Mouse (Mus musculus) cerebellum, adult 8-10 months (tissue): Measurements from ENCODE around the gene Osbpl3.
A peak's percentile ranks its signal among the peaks of the same experiment; 100 is the strongest.

ENCODE experiments used
- DNase-seq: peaks from one replicate; pipeline ENCODE4 v3.0.0; 2022

Osbpl3 gene

DNA sequence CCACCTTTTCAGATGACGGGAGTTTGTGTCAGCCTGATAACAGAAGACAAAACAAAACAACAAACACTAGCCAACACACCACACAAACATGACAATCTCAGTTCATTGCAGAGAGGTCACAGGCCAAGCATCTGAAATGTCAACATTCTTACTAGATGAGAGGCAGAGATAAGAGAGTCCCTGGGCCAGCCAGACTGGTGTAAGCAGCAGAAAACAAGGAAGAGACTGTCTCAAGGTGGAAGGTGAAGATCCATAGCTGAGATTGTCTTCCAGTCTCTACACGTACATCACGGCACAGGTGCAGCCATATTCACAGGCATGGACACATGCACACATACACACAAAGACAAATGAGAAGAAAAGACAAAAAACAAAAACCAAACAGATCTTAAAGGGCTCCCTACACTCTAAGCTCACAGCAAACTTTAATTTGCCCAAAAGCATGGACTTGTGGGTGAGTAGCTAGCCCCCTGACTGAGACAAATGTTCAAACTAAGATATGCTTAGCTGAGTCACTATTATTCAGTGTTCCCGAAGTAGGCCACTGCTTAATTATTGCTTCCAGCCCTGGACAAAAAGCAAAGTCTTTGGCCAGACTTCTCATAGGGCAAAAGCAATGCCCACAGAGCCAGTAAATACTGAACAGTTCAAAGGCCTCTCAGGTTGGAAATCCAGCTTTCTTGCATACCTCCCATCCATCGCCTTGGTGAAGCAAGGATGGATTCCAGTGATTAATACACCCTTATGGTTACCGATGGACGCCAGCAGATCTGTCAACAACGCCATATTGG, 87.3 kb downstream of the Osbpl3 start:
- no peak for DNase-seq

DNA sequence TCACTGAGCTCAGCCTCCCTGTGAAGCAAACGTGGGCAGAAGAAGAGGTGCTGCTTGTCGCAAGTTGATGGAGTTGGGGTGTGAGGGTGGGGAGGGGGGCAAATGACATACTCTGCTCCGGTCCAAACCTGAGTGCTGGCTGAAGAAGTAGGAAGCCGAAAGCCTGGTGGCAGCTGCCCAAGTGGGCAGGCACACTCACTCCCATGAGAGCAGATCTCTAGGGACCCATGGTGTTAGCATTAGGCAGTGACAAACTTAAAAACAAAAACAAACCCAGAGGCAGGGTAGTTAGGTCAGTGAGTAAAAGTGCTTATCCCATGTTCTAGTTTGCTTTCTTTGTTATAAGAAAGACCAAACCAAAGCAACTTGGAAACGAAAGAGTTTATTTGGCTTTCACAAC, 88.2 kb downstream of the Osbpl3 start:
- no peak for DNase-seq

DNA sequence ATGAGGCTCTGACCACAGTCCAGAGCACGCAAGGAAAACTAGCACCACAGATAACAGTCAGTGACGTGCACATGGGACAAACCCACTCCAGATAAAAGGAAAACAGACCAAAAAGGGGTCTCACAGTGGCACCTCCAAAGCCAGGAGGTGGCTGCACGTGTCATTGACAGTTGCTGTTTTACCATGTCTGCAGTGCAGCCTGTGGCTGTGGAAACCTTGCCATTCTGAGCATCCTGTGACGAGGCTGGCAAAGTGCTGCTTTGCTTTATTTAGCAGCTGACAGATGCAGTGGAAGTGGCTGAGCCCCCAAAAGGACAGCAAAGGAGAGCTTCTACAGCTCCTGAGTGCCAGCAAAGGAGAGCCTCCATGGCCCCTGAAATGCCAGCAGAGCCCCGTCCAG, 89.3 kb downstream of the Osbpl3 start:
- peak; percentile 53 for DNase-seq

DNA sequence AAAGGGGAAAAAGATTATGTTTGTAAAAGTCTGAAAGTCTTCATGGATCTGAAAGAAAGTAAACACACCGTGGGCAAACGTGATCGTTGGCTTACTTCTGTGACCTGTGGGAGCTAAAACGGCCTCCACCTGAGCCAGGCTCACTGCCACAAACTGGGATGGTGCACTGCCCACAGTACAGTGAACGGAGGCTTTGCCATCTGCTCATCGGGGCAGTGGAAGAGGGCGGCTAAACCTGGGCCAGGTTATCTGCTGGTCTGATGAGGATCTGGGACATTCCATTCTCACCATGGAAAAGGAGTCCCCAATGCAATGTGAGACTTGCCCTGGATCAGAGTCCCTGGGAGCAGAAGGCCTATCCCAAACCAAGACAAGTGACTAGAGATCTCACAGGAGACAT, 89.7 kb downstream of the Osbpl3 start:
- DNase-seq: peak; percentile 81

DNA sequence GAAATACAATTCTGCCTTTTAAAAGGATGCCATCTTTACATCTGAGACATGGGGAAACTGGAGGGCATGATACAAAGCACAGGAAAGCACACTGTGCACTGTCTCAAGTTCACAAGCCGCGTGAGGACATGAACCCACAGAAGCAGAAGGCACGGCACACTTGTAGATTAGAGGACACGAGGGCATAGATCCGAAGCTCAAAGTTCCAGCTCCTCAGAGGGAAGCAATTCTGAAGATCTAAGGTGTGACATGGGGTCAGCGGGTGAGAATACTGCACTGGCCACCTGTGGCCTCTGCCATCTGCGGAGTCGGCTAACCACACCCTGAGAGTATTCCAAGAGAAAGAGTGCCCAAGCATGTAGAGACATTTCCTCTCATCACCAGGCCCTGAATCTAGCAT, 91.6 kb downstream of the Osbpl3 start:
- DNase-seq: no peak

DNA sequence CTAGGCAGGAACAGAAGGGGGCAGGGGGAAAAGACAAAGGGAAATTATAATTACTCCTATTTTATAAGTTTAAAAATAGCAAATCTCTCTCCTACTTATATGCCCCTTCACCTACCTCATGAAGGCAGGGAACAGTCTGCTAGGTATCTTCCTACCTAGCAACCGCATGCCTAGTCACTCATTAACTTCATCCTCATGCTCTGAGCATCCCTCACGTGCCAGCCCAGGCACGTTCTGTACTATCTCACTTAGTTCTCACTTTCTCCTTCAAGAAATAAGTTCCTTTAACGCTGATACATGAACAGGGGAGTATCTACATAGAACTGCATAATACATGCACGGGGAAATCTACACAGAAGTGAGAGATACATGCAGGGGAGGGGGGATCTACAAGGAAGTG, 92.6 kb downstream of the Osbpl3 start:
- DNase-seq: no peak

DNA sequence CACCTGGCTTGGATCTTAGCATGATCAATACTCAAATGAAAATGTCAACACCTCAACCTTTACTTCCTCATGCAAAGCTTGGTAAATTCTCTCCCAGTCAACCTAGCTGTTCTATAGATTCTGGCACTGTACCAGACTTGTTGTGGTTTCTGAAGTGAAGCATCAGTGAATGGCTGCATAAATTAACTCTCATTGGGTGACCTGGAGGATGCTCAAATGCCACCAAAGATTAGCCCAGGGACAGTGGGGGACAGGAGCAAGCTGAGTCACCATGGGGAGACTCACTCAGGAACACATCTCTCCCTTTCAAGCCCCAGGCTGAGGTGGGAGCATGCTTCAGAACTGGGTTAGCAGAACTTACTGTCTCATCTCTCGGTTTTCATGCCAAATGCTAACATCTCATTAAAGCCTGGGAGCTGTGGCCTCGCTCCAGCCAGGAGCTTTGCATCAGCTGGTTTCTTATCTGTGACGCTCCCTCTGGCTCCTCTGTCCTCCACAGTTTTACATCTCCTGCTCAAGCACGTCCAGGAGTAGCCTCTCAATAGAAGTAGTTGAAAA, 93.2 kb downstream of the Osbpl3 start:
- no peak for DNase-seq

DNA sequence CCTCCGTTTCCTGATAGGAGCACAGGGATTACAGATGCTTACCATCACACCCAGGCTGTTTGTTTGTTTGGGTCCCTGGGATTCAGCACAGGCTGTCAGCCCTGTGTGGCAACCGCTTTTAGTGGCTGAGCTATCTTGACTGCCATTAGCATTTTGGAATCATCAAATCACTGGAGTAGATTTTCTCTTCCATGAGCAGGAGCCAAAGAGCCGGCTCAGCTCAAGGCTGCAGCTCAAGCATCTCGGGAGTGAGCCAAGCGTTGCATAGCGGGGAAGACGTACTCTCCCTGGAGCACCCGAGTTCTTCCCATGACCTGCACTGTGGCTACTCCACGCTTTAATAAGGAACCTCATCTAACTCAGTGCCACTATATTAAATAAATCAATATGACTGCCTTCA, 93.8 kb downstream of the Osbpl3 start:
- no peak for DNase-seq

DNA sequence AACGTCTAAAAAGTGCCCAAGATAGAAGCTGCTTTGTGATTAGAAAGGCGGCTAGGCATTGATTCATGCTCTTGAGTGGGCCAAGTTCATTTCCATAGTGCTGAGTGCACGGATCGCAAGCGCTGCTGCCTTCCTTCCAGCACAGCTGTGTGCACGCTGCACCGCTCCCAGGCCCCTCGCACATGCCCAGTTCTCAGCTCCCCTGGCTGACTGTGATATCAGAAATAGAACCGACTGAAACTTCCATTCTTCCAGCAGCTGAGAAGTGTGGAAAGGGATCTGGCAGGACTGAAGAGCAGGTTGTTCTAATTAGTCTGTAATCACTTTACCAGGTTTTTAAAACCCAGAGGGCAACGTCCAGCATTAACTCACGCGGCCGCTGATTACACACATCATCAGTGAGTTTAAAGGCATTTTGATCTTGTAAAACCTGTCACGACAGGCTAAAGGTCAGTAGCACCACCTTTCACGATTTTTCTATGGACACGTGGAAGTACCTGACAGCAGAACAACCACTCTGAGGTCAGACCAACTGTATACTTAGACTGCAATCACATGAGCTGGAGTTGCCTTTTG, 97.8 kb downstream of the Osbpl3 start:
- DNase-seq: no peak

DNA sequence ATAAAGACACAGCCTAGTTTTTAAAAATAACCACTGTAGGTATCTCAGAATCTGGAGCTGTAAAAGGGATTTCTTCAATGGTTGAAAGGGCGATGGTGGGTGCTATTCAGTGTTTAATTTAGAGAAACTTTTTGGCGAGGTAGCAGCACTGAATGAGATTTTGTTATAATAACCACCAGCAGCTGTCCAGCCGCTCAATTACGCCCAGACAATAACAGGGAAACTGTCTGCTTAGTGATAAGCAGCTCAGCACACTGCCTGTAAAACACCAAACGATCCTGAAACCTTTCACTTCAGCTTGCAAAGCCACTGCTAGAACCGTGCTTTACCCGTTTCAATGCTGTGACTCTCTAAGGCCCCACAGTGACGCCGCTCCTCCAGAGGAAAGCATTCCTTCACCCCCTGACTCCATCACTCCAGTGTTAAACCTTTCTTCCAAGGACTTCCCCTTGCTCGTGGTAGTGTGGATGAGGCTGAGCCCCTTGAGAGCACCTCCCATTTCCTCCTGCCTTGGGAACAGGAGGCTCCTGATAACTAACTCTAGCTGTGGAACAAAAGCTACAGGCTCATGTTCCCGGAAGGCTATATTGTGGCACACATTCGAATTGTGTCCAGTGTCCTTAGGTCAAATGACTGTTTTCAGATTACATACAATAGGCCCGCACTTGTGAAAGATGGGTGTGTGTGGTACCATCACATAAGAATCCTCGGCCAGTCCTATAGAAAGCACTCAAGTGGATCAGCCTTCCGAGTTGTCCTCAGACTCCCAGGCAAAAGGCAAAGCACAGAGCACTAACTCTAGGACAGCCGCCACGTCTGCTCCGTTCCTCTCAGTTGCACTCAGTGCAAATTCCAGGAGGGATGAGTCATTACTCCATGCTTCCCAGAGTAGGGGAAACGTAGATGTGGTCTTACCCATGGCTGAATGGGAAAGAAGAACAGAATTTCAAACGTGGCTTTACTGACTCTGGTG, 101.0 kb downstream of the Osbpl3 start:
- no peak for DNase-seq

DNA sequence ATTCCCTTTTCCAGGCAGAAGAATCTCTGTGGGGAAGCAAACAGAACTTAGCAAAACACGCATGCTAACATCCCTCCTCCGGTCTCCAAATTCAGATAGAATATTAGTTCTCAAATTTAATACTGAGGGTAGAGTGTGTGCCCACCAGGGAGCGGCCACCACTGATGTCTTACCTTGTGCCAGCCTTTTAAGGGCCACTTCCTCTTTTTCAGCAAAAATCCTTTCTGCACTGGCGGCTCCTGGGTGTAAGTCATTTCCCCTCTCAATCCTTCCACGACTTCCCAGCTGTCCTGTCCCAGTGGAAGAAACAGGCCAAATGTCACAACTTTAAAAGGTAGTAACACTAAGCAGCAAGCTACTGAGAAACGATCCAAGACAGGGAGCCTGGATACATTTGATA, 103.2 kb downstream of the Osbpl3 start:
- no peak for DNase-seq

DNA sequence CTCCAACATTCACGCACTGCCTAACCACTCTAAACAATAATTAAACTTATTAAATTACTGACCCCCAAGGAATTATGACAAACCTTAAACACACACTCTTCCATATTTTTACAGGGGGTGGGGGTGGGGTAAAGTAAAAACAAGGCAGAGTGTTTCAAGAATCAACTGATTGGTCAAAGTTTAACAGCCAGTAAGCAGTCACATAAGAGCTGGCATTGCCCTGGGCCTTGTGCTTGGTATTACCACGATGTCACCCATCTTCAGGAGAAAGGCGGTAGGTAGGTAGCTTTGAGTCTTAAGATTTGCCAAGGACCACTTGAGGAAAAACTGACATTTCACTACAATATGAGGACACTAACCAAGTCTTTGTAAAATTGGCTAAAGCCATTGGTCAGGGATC, 105.1 kb downstream of the Osbpl3 start:
- no peak for DNase-seq

DNA sequence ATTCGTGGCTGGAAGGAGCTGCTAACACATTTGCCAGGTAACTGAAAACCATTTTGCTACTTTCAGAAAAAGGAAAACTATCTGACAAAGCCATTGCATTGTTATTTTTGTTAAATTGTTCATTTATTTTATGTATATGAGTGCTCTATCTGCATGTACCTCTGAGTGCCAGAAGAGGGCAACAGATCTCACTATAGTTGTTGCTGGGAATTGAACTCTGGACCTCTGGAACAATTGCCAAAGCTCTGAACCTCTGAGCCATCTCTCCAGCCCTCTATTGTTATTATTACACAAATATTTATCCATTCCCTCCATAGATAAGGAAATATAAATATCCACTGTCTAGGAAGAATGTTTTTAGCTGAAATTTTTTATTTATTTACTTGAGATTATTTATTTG, 107.4 kb downstream of the Osbpl3 start:
- no peak for DNase-seq

DNA sequence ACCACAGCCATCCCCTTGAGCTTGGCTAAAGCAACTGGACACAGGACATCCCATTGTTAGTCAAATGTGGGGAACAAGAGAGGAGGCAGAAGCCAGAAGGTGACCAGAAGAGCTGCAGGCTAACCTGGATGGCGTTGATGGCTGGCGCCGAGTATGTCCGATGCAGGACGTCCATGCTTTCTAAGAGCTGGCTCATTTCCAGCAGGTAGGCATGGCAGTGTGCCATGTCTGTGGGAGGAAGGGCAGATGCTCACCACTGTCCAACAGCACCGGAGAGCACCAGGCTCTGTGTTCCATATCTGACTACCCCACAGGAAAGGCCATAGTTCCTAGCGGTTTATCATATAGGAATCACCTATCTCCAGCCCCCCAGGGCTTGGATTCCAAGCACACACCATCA, 109.8 kb downstream of the Osbpl3 start:
- no peak for DNase-seq

DNA sequence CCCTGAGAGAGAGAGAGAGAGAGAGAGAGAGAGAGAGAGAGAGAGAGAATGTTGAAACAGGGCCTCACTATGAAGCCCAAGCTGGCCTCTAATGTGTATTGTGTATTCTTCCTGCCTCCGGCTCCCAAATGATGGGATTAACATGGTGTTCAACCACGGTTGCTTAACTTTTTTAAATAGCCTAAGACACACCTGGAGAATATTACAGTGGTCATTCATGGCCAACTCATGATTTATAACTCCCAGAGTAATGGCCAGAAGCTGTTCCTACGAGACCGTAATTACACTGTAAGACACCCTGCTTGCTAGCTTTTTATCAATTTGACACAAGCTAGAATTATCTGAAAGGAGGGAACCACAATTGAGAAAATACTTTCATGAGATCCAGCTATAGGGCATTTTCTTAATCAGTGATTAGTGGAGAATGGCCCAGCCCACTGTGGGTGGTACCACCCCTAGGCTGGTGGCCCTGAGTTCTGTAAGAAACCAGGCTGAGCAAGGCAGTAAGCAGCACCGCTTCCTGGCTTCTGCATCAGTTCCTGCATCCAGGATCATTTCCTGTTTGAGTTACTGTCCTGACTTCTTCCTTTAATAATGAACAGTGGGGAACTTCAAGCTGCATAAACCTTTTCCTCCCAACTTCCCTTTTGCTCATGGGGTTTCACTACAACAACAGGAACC, 115.6 kb downstream of the Osbpl3 start:
- DNase-seq: no peak

DNA sequence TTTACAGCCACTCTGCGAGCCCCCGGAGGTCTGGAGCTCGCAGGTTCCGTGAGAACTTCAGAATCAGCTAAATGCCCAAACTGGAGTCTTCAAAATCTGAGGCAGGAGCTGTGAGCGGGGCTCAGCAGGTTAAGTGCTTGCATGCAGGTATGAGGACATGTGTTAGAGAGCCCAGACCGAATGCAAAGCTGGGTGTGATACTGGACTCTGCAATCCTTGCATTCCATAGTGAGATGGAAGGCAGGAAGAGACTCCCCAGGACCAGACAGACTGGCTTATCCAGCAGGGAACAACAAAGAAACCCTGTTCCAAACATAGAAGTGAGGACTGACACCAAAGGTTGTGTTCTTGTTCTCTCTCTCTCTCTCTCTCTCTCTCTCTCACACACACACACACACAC, 118.6 kb downstream of the Osbpl3 start:
- DNase-seq: no peak

DNA sequence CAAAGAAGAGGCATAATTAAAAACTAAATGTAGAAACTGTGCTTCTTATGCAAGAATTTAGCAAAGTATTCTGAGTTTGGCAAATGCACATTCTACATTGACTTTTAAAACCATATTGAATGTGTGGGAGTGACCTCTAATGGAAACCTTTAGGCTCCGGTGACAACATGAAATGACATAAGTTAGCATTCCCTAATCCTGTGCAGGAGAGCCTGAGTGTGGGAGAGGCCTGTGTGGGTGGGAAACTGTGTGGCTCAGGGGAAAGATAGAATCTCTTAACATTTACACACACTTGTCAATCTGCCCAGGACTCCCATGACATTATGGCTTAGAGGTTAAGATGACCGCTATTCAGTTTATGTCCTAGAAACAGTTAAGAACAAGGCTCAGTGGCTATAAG, 119.6 kb downstream of the Osbpl3 start:
- DNase-seq: no peak

DNA sequence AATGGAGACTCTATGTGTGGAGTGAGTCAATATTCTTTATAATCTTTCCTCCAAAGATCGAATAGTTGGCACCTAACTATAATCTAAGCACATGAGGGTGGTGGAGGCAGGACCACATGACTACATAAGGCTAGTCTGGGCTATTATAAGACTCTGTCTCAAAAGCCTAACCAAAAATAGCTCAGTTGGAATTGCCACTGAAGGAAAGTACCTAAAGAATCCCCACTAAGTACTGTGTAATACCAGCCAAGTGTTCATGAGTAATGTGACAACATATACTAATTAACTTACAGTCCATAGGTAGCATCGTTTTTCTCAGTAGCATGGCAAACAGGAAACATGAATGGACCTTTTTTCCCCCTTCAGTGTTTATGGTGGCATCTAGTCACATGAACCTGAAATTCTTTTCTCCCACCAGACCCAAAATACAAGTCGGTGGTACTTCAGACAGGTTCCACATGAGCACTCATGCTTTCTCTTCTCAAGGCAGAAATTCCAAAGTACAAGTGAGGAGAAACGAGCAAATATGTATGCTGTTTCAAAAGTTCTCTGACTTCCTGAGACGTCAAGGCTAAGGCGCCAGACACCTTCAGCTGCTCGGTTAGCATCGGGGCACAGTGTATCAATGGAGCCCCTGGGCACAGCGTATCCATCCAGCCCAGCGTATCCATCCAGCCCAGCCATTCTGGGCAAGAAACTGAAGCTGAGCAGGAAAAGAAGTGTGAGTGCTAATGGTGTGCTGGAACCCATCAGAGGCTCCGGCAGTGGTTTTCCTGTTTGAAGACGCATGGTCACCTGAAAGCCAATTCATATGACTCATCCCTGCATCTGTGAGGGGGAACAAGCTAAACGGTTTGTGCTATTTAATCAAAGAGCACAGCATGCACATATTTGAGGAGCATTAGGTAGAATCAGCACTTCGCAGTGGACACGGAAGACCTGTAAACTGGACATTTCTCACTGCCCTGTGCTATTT, 120.9 kb downstream of the Osbpl3 start:
- DNase-seq: no peak

DNA sequence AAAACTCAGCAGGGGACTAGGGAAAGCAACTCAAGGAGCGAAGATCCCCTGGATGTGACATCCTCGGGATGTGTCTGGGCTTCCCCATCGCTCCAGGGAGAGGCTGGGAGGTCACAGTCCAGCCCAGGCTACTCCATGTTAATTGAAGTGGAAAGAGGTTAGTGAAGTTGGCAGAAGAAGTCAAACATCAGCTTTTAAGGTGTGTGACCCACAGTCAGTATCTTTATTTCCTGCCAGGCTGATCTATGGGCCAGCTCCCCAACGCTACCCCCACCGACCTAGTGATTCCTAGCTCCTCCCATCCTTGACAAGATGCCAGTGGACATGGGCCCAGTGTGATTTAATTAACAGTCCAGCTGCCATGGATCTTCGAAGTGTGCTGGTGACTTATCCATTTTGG, 122.7 kb downstream of the Osbpl3 start:
- DNase-seq: no peak

DNA sequence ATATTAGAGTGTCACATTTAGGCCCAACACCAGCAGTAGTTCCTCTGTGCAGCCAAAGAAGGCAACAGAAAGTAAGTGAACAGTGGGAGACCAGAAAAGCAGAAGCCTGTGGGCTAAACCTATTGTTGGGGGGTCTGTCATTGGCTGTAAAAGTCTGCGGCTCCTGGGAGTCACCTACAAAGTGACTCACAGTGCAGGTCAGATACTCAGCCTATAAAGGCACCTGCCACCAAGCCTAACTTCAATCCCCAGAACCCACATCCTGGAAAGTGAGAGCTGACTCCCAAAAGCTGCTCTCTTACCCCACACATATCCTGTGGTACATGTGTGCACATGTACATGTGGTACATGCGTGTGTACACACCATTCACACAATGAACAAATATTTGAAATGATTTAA, 124.5 kb downstream of the Osbpl3 start:
- DNase-seq: no peak

DNA sequence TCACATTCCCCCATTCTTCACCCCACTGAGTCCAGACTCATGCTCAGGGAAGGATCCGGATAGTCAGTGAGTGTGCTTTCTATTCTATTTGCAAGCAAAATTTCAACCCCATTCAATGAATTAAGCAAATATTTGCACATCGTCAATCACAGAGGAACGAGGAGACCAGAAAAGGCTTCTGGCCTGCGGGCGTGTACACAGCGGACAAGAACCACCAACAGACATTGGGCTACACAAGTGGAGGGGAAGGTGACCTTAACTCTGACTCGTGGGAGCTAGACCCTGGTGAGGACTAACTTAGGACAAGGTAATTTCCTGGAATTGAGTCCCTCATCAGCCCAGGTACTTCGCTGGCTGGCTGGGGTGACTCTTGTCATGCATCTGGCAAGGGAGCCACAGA, 126.6 kb downstream of the Osbpl3 start:
- no peak for DNase-seq

DNA sequence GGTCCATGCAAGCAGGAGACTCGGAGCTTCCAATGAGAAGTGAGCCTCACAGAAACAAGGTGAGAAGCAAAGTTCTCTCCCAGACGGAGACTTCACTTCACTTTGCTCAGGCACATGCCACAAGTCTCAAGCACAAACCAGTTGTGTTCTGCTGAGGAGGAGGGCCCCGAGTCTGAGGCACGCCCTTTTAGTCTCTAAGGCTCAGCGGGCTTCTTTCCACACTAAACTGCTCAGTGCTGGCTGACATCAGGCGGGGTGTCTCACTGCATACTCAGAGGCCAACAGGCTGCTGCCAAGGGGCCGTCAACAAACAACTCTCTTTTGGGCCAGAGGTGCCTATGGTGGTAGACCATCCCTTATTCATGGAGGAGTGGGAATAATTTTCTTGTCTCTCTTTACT, 127.1 kb downstream of the Osbpl3 start:
- DNase-seq: no peak
